Mouse (Mus musculus): ENCODE measurements at regions not wholly inside any gene's neighbourhood (a gene's known extent, or its start where the extent isn't known, plus 50 kb on each side); places are given as distances from the start of the nearest gene placed in this dataset.

DNA sequence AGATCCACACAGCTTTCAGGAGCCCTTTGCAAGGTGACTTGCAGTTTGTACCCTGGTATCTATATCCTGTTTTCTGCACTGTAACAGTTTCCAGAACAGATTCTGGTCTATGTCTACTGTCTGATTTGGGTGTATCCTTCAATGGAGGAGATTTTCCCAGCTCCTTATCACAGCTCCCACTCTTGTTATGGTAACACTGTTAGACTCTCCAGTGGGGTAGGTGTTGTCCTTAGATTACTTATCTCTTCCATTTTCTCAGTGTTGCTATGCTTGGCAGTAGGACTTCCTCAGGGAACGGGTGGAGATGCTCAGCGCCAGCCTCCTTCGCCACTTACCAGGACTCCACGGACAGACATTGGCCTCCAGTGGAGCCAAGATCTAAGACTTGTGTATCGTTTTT lies 160.1 kb upstream of the Cdh11 start:
- Histone ChIP-seq H3K36me3 (ENCODE audit: control insufficient read depth, insufficient read depth, low read length) (no peaks in the 10 kb centered on the region), H3K4me1 (replicated peaks; ENCODE audit: control insufficient read depth, insufficient read depth, low read length) (no peaks in the 10 kb centered on the region), H3K4me3 (ENCODE audit: control insufficient read depth, insufficient read depth, low read length) (no peak overlapping the region), H3K27ac (ENCODE audit: control insufficient read depth, insufficient read depth, low read length) (no peak overlapping the region), H3K27me3 (ENCODE audit: control insufficient read depth, insufficient read depth, low read length) (no peaks in the 10 kb centered on the region)
- DNase-seq: no peak
- WGBS: 93% methylated on average over 5 of the region's 5 CpGs
- TF ChIP-seq POLR2A (IDR thresholded peaks at IDR 0.05; ENCODE audit: control insufficient read depth, extremely low read depth, insufficient read depth, low read length, poor library complexity) (no peak), CTCF (IDR thresholded peaks at IDR 0.05; ENCODE audit: borderline replicate concordance, control insufficient read depth, extremely low read depth, insufficient read depth, low read length, poor library complexity) (no peak)

DNA sequence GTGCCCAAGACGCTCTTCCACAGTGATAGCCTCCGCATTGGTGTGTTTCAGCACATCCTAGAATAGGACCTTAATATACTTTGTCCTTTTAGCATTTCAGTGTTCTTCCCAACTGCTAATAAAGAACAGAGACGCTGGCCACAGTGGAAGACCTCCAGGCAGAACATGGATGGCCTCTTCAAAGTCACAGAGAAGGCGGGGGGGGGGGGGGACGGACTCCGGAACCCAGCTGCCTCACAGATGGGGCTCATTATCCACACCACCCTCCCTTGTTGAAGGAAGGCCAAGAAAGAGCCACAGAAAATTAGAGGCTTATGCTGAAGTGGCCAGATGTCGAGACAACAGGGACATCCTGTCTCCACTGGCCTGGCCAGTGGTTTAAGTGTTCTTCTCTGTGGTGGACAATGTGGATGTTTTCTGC lies 192.7 kb upstream of the Cdh11 start:
- DNase-seq: no peak
- no peaks in the 10 kb centered on the region for H3K36me3 ChIP-seq (ENCODE audit: control insufficient read depth, insufficient read depth, low read length)
- WGBS: 85% methylated on average over 7 of the region's 7 CpGs
- H3K4me3 ChIP-seq (ENCODE audit: control insufficient read depth, insufficient read depth, low read length): no peak overlapping the region
- H3K27ac ChIP-seq (ENCODE audit: control insufficient read depth, insufficient read depth, low read length): no peak overlapping the region
- H3K27me3 ChIP-seq (ENCODE audit: control insufficient read depth, insufficient read depth, low read length): no peaks in the 10 kb centered on the region
- TF ChIP-seq POLR2A (IDR thresholded peaks at IDR 0.05; ENCODE audit: control insufficient read depth, extremely low read depth, insufficient read depth, low read length, poor library complexity) (no peak), CTCF (IDR thresholded peaks at IDR 0.05; ENCODE audit: borderline replicate concordance, control insufficient read depth, extremely low read depth, insufficient read depth, low read length, poor library complexity) (no peak)
- no peaks in the 10 kb centered on the region for H3K4me1 ChIP-seq (replicated peaks; ENCODE audit: control insufficient read depth, insufficient read depth, low read length)

DNA sequence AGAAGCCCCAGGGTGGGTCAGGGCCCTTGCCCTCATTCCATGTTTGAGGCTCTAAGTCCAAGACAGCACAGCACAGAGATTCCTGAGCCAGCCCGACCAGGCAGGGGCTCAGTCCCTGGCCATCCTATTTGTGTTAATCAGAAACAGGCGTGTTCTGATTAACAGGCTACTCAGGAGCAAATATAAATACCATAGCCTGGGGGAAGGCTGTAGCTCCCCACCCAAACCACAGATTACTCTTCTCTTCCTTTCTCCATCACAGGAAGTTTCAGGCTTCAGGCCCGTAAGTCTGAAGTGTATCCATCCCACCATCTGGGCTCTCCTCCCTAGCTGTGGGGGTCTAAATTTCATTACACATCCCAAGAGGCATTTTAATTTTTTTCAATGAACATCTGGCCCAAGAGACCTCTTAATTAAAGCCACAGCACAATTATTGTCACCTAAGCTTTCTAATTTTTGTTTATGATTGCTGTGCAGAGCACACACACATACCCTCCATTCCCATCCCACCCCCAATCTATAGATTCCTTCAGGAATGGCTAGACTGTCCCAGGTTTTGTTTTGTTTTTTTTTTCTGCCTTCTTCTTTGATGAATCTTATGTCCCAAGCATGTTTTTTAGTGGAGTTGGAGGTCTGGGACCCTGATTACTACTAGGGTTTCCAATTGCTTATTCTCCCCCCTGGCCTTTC lies 197.9 kb upstream of the Cdh11 start:
- no peak for TF ChIP-seq POLR2A (IDR thresholded peaks at IDR 0.05; ENCODE audit: control insufficient read depth, extremely low read depth, insufficient read depth, low read length, poor library complexity)
- TF ChIP-seq CTCF (IDR thresholded peaks at IDR 0.05; ENCODE audit: borderline replicate concordance, control insufficient read depth, extremely low read depth, insufficient read depth, low read length, poor library complexity): no peak

DNA sequence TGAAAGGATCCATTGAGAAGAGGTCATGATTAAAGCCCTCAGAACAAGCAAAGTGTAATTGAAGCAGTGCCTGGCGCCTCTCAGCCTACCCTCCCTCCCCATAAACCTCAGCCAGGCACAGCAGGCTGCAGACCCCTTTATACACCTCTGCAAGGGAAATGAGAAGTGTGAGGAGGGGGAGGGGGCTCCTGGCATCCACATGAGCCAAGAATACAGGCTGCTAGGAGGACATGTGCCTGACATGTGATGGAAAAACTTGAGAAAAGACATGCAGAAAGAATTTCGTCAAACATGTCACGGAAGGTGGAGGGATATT lies 198.4 kb upstream of the Cdh11 start:
- H3K4me3 ChIP-seq (ENCODE audit: control insufficient read depth, insufficient read depth, low read length): no peak overlapping the region
- H3K36me3 ChIP-seq (ENCODE audit: control insufficient read depth, insufficient read depth, low read length): no peaks in the 10 kb centered on the region
- no peaks in the 10 kb centered on the region for H3K4me1 ChIP-seq (replicated peaks; ENCODE audit: control insufficient read depth, insufficient read depth, low read length)
- TF ChIP-seq POLR2A (IDR thresholded peaks at IDR 0.05; ENCODE audit: control insufficient read depth, extremely low read depth, insufficient read depth, low read length, poor library complexity) (no peak), CTCF (IDR thresholded peaks at IDR 0.05; ENCODE audit: borderline replicate concordance, control insufficient read depth, extremely low read depth, insufficient read depth, low read length, poor library complexity) (no peak)
- no peak overlapping the region for H3K27ac ChIP-seq (ENCODE audit: control insufficient read depth, insufficient read depth, low read length)
- H3K27me3 ChIP-seq (ENCODE audit: control insufficient read depth, insufficient read depth, low read length): no peaks in the 10 kb centered on the region
- WGBS: 58% methylated on average over 3 of the region's 3 CpGs
- DNase-seq: no peak

More for the DNA sequence above, 197.9 kb upstream of the Cdh11 start:
- WGBS: 52% methylated on average over 3 of the region's 3 CpGs
- Histone ChIP-seq H3K27me3 (ENCODE audit: control insufficient read depth, insufficient read depth, low read length) (no peaks in the 10 kb centered on the region), H3K4me1 (replicated peaks; ENCODE audit: control insufficient read depth, insufficient read depth, low read length) (no peaks in the 10 kb centered on the region), H3K27ac (ENCODE audit: control insufficient read depth, insufficient read depth, low read length) (no peak overlapping the region), H3K4me3 (ENCODE audit: control insufficient read depth, insufficient read depth, low read length) (no peak overlapping the region), H3K36me3 (ENCODE audit: control insufficient read depth, insufficient read depth, low read length) (no peaks in the 10 kb centered on the region)
- no peak for DNase-seq

DNA sequence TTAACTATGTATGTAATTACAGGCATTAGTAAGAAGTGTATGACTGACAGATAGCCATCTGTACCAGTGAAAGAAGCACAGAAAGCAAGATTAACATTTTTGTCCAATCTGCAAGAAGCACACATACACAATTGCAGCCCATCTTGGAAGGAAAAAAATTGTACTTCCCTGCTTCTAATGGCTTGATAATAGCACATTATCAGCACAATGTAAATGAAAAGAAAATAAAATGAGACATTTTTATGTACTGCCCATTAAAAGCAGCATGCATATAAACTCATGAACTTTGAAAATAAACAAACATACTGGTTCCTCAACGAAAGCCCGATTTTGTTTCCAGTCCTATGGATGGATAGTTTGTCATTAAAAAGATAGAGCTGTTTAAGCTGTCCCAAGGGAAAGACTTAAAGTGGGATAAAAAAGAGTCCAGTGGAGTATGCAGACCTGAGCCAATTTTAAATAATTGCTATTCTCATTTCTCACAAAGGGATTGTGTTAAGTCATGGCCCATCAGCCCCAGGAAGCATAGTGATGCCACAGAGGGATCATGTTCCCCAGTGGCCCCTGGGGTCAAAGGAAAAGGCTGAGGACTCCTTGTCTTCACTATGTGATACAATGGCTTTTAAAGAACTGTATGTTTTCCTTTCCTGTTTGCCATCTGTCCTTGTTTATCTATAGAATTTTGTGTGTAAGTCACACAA lies 222.0 kb upstream of the Cdh11 start:
- no peak overlapping the region for H3K4me3 ChIP-seq (ENCODE audit: control insufficient read depth, insufficient read depth, low read length)
- no peaks in the 10 kb centered on the region for H3K4me1 ChIP-seq (replicated peaks; ENCODE audit: control insufficient read depth, insufficient read depth, low read length)

DNA sequence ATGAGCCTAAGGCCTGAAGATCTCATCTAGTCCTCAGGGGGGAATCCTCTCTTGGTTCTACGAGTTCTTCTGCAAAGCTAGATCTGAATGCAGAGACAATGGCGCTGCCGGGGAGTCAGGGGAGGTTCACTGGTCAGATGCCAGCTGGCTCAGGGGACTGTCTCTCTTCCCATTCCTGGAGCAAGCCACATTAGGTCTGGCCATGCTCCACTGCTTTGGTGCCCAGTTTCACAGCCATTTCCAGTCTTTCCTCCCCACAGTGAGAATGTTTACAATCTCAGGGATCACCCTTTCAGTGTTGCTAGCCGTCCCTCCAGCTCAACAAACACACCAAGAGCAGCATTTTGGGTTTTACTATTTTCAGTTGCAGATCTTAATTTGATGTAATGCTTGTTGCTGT lies 233.7 kb upstream of the Cdh11 start:
- H3K4me1 ChIP-seq (replicated peaks; ENCODE audit: control insufficient read depth, insufficient read depth, low read length): no peaks in the 10 kb centered on the region
- H3K36me3 ChIP-seq (ENCODE audit: control insufficient read depth, insufficient read depth, low read length): no peaks in the 10 kb centered on the region
- DNase-seq: no peak
- no peaks in the 10 kb centered on the region for H3K27me3 ChIP-seq (ENCODE audit: control insufficient read depth, insufficient read depth, low read length)
- TF ChIP-seq POLR2A (IDR thresholded peaks at IDR 0.05; ENCODE audit: control insufficient read depth, extremely low read depth, insufficient read depth, low read length, poor library complexity) (no peak), CTCF (IDR thresholded peaks at IDR 0.05; ENCODE audit: borderline replicate concordance, control insufficient read depth, extremely low read depth, insufficient read depth, low read length, poor library complexity) (no peak)
- no peak overlapping the region for H3K27ac ChIP-seq (ENCODE audit: control insufficient read depth, insufficient read depth, low read length)
- no peak overlapping the region for H3K4me3 ChIP-seq (ENCODE audit: control insufficient read depth, insufficient read depth, low read length)
- WGBS: 78% methylated on average over 4 of the region's 4 CpGs

More for the DNA sequence above, 222.0 kb upstream of the Cdh11 start:
- no peak overlapping the region for H3K27ac ChIP-seq (ENCODE audit: control insufficient read depth, insufficient read depth, low read length)
- no peaks in the 10 kb centered on the region for H3K27me3 ChIP-seq (ENCODE audit: control insufficient read depth, insufficient read depth, low read length)
- no peaks in the 10 kb centered on the region for H3K36me3 ChIP-seq (ENCODE audit: control insufficient read depth, insufficient read depth, low read length)
- TF ChIP-seq CTCF (IDR thresholded peaks at IDR 0.05; ENCODE audit: borderline replicate concordance, control insufficient read depth, extremely low read depth, insufficient read depth, low read length, poor library complexity) (no peak), POLR2A (IDR thresholded peaks at IDR 0.05; ENCODE audit: control insufficient read depth, extremely low read depth, insufficient read depth, low read length, poor library complexity) (no peak)
- no peak for DNase-seq
- 89% methylated on average over 2 of the region's 2 CpGs for WGBS

All from thymus, adult 2 months (tissue).